Mouse (Mus musculus) stomach, embryonic 15.5 days (tissue): ENCODE measurements around the gene Colgalt1. TPM values are rescaled to one million over a fixed set of nuclear protein-coding genes. Genes with fewer than 3 reads are reported as not detected.

Experiments
- ATAC-seq: fragments of 200-750 bp; cut with Nextera tagmentation; 2 replicates; pipeline ENCODE4 v1.8.0; 2017; ENCODE audit warnings: low read depth, moderate number of reproducible peaks, moderate TSS enrichment; ENCODE audit not compliant: insufficient read depth, low FRiP score
- H3K27ac ChIP-seq: fragments of 300-500 bp; sonication (generic); 2 replicates; pipeline ENCODE4 v1.5.1; 2015; ENCODE audit warnings: mild to moderate bottlenecking, inconsistent platforms
- H3K27me3 ChIP-seq: fragments of 300-500 bp; sonication (generic); replicated peaks from 2 replicates; pipeline ENCODE4 v1.6.1; 2015; ENCODE audit warnings: inconsistent platforms
- H3K36me3 ChIP-seq: fragments of 300-500 bp; sonication (generic); 2 replicates; pipeline ENCODE4 v1.6.1; 2015; ENCODE audit warnings: inconsistent platforms
- H3K4me1 ChIP-seq: fragments of 300-500 bp; sonication (generic); 2 replicates; pipeline ENCODE4 v1.6.1; 2015; ENCODE audit warnings: inconsistent platforms
- H3K4me2 ChIP-seq: fragments of 300-500 bp; sonication (generic); 2 replicates; pipeline ENCODE4 v1.6.1; 2015; ENCODE audit warnings: mild to moderate bottlenecking, inconsistent platforms
- H3K4me3 ChIP-seq: fragments of 300-500 bp; sonication (generic); replicated peaks from 2 replicates; pipeline ENCODE4 v1.5.1; 2015; ENCODE audit warnings: inconsistent platforms
- H3K9ac ChIP-seq: fragments of 300-500 bp; sonication (generic); 2 replicates; pipeline ENCODE4 v1.6.1; 2015; ENCODE audit warnings: inconsistent platforms
- H3K9me3 ChIP-seq: fragments of 300-500 bp; sonication (generic); 2 replicates; pipeline ENCODE4 v1.6.1; 2016; ENCODE audit warnings: inconsistent platforms
- WGBS: fragments of 180-500 bp; shearing (Covaris S2); methylation state at CpG from one replicate; pipeline ENCODE4 v1.1.7; 2015; 5-methylcytosine and 5-hydroxymethylcytosine counted together
- polyA plus RNA-seq: library from polyadenylated mRNA; unstranded; fragments of >200 nt; fragmentation: Nextera tagmentation; extraction: Ambion mirVana; gene quantifications from 2 replicates; pipeline ENCODE4 v1.2.1, GENCODE M21; 2015

Colgalt1 gene
- polyA plus RNA-seq, 1 experiment from 2014 or later = 75.1 TPM

- H3K27ac ChIP-seq = peak overlapping the region; percentile 97
- no peaks in the 10 kb centered on the region for H3K27me3 ChIP-seq
- H3K36me3 ChIP-seq = no peaks in the 10 kb centered on the region
- peaks cover 26% of the 10 kb centered on the region for H3K4me1 ChIP-seq
- peak overlapping the region; percentile 82 for H3K9ac ChIP-seq
- H3K4me2 ChIP-seq = peak overlapping the region; percentile 88
- peak overlapping the region; percentile 73 for H3K4me3 ChIP-seq
- peak; percentile 58 for ATAC-seq
- 5% methylated on average over 54 of the region's 60 CpGs for WGBS
- no peaks in the 10 kb centered on the region for H3K9me3 ChIP-seq
These were observed 18.2 kb upstream of the Colgalt1 start for GRCm38 (mm10) chr8:71592374-71593170.

- Histone ChIP-seq H3K9ac (no peak overlapping the region), H3K4me3 (no peak overlapping the region), H3K4me1 (peaks cover 26% of the 10 kb centered on the region), H3K27me3 (no peaks in the 10 kb centered on the region), H3K4me2 (peak overlapping the region; percentile 88; the same call in 1 of the 2 replicates), H3K27ac (no peak overlapping the region), H3K9me3 (no peaks in the 10 kb centered on the region), H3K36me3 (no peaks in the 10 kb centered on the region)
- no peak for ATAC-seq
- 90% methylated on average over 8 of the region's 8 CpGs for WGBS
These were observed 17.1 kb upstream of the Colgalt1 start for GRCm38 (mm10) chr8:71593556-71594323.

GRCm38 (mm10) chr8:71594324-71594722, 16.5 kb upstream of the Colgalt1 start:
- Histone ChIP-seq H3K4me3 (no peak overlapping the region), H3K9ac (no peak overlapping the region), H3K27me3 (no peaks in the 10 kb centered on the region), H3K36me3 (no peaks in the 10 kb centered on the region), H3K9me3 (no peaks in the 10 kb centered on the region), H3K4me2 (no peak overlapping the region), H3K27ac (no peak overlapping the region), H3K4me1 (peaks cover 26% of the 10 kb centered on the region)
- 90% methylated on average over 4 of the region's 4 CpGs for WGBS
- ATAC-seq = no peak

GRCm38 (mm10) chr8:71595862-71596261, 14.9 kb upstream of the Colgalt1 start:
- H3K9me3 ChIP-seq = no peaks in the 10 kb centered on the region
- no peaks in the 10 kb centered on the region for H3K36me3 ChIP-seq
- H3K9ac ChIP-seq = no peak overlapping the region
- H3K4me1 ChIP-seq = peaks cover 23% of the 10 kb centered on the region
- peak; percentile 9; the same call in 1 of the 2 replicates for ATAC-seq
- no peak overlapping the region for H3K4me2 ChIP-seq
- no peaks in the 10 kb centered on the region for H3K27me3 ChIP-seq
- no peak overlapping the region for H3K4me3 ChIP-seq
- WGBS = 9% methylated on average over 27 of the region's 27 CpGs
- no peak overlapping the region for H3K27ac ChIP-seq

GRCm38 (mm10) chr8:71596384-71596783, 14.4 kb upstream of the Colgalt1 start:
- WGBS = 52% methylated on average over 6 of the region's 6 CpGs

GRCm38 (mm10) chr8:71596798-71597197, 14.0 kb upstream of the Colgalt1 start:
- 77% methylated on average over 4 of the region's 4 CpGs for whole genome bisulfite sequencing

More at GRCm38 (mm10) chr8:71596384-71596783, 14.4 kb upstream of the Colgalt1 start:
- Histone ChIP-seq H3K36me3 (no peaks in the 10 kb centered on the region), H3K9ac (no peak overlapping the region), H3K4me2 (no peak overlapping the region), H3K27ac (no peak overlapping the region), H3K27me3 (peaks cover under 1% of the 10 kb centered on the region; the same call in 1 of the 2 replicates), H3K9me3 (no peaks in the 10 kb centered on the region), H3K4me1 (peaks cover 18% of the 10 kb centered on the region), H3K4me3 (no peak overlapping the region)
- no peak for ATAC-seq

GRCm38 (mm10) chr8:71597451-71597850, 13.3 kb upstream of the Colgalt1 start, which contains the start of gene Fam129c:
Fam129c (plus strand) TSS chr8:71597648.
- Histone ChIP-seq H3K4me3 (no peak within 1 kb of the TSS), H3K4me2 (no peak within 1 kb of the TSS), H3K27ac (no peak within 1 kb of the TSS), H3K9me3 (no peaks in the 10 kb centered on the region), H3K36me3 (no peaks in the 10 kb centered on the region), H3K9ac (no peak within 1 kb of the TSS), H3K27me3 (peaks cover 10% of the 10 kb centered on the region), H3K4me1 (peaks cover 25% of the 10 kb centered on the region)
- ATAC-seq = no peak
- WGBS = 82% methylated on average over 3 of the region's 3 CpGs

More at GRCm38 (mm10) chr8:71596798-71597197, 14.0 kb upstream of the Colgalt1 start:
- Histone ChIP-seq H3K27me3 (peaks cover 4% of the 10 kb centered on the region), H3K27ac (no peak overlapping the region), H3K9ac (no peak overlapping the region), H3K4me1 (peaks cover 19% of the 10 kb centered on the region), H3K36me3 (no peaks in the 10 kb centered on the region), H3K4me3 (no peak overlapping the region), H3K9me3 (no peaks in the 10 kb centered on the region), H3K4me2 (no peak overlapping the region)
- no peak for ATAC-seq

- Histone ChIP-seq H3K36me3 (no peaks in the 10 kb centered on the region), H3K4me1 (peaks cover 25% of the 10 kb centered on the region)
These were observed 12.4 kb upstream of the Colgalt1 start for GRCm38 (mm10) chr8:71598375-71598774.

GRCm38 (mm10) chr8:71598841-71599240, 12.0 kb upstream of the Colgalt1 start:
- Histone ChIP-seq H3K9me3 (no peaks in the 10 kb centered on the region), H3K27me3 (peaks cover 14% of the 10 kb centered on the region), H3K4me2 (no peak overlapping the region), H3K36me3 (no peaks in the 10 kb centered on the region), H3K27ac (no peak overlapping the region), H3K4me1 (peaks cover 24% of the 10 kb centered on the region), H3K9ac (no peak overlapping the region), H3K4me3 (no peak overlapping the region)
- WGBS = 89% methylated on average over 5 of the region's 5 CpGs
- no peak for ATAC-seq

More at GRCm38 (mm10) chr8:71598375-71598774, 12.4 kb upstream of the Colgalt1 start:
- no peak overlapping the region for H3K4me3 ChIP-seq
- no peak overlapping the region for H3K9ac ChIP-seq
- no peak overlapping the region for H3K27ac ChIP-seq
- H3K27me3 ChIP-seq = peaks cover 14% of the 10 kb centered on the region
- H3K4me2 ChIP-seq = no peak overlapping the region
- ATAC-seq = no peak
- H3K9me3 ChIP-seq = no peaks in the 10 kb centered on the region

GRCm38 (mm10) chr8:71601939-71602665, 8.7 kb upstream of the Colgalt1 start:
- 5% methylated on average over 65 of the region's 65 CpGs for WGBS
- H3K9ac ChIP-seq = no peak overlapping the region
- peak; percentile 3 for ATAC-seq
- H3K4me3 ChIP-seq = peak overlapping the region; percentile 38
- H3K36me3 ChIP-seq = no peaks in the 10 kb centered on the region
- peaks cover 18% of the 10 kb centered on the region for H3K4me1 ChIP-seq
- H3K27ac ChIP-seq = no peak overlapping the region
- H3K4me2 ChIP-seq = peak overlapping the region; percentile 85
- H3K9me3 ChIP-seq = no peaks in the 10 kb centered on the region
- H3K27me3 ChIP-seq = peaks cover 14% of the 10 kb centered on the region

GRCm38 (mm10) chr8:71602666-71603334, 8.0 kb upstream of the Colgalt1 start:
- Histone ChIP-seq H3K36me3 (no peaks in the 10 kb centered on the region), H3K4me1 (peaks cover 18% of the 10 kb centered on the region), H3K27me3 (peaks cover 14% of the 10 kb centered on the region), H3K4me2 (peak overlapping the region; percentile 85), H3K4me3 (peak overlapping the region; percentile 38), H3K27ac (0 out of 2 replicates have a peak overlapping the region, but pooled peaks have one; percentile 19), H3K9ac (no peak overlapping the region), H3K9me3 (no peaks in the 10 kb centered on the region)
- ATAC-seq = peak; percentile 91
- under 1% methylated on average over 32 of the region's 32 CpGs for WGBS
